Mouse (Mus musculus) brown adipose tissue, adult 24 weeks (tissue): ENCODE data around the gene Olfr164. TPM values are rescaled to one million over a fixed set of nuclear protein-coding genes. Genes with fewer than 3 reads are reported as not detected.

ENCODE experiments used
- H3K27ac ChIP-seq: fragments of 200-500 bp; replicated peaks from 2 replicates; pipeline ENCODE4 v1.5.1; 2012; ENCODE audit warnings: low read depth, mild to moderate bottlenecking, low read length
- H3K4me1 ChIP-seq: fragments of 200-500 bp; 2 replicates; pipeline ENCODE4 v1.6.1; 2012; ENCODE audit warnings: low read length, mixed read lengths; ENCODE audit not compliant: control insufficient read depth, insufficient read depth, insufficient read length
- H3K4me3 ChIP-seq: fragments of 200-500 bp; 2 replicates; pipeline ENCODE4 v1.5.1; 2012; ENCODE audit warnings: low read depth, mild to moderate bottlenecking, low read length, moderate library complexity; ENCODE audit not compliant: insufficient read depth
- polyA plus RNA-seq: library from polyadenylated mRNA; stranded (reverse); fragments of >200 nt; gene quantifications from 2 replicates; pipeline ENCODE4 v1.2.4, GENCODE M21; 2012; ENCODE audit not compliant: missing spikeins, insufficient read depth, insufficient read length

The Olfr164 gene
- not detected in 2 replicates for polyA plus RNA-seq

DNA sequence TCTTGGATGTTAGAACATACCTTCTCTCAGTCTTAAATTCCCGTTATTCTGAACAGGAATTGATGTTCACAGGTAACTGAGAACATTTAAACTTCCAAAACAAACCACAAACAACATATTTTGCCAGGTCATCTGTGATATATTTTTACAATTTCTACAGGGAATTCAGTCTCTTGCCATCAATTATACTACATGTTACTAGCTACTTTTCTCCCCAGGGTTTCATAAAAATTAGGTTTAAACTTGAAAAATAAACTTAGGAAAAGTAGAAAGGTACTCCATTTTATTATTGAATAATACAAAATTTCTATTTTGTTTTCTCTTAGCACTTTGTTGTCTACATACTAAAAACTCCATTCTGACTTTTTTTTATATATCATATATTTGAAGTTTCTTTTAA, at the start of gene Olfr164:
Gene Olfr164 (minus strand): TSS at position 101 of the 400 bp plus-strand sequence.
- no peaks in the 10 kb centered on the region for H3K4me1 ChIP-seq
- no peak within 1 kb of the TSS for H3K27ac ChIP-seq
- no peak within 1 kb of the TSS for H3K4me3 ChIP-seq

GRCm38 (mm10) chr16:19349111-19349510, 35.2 kb upstream of the Olfr164 start:
- no peaks in the 10 kb centered on the region for H3K4me1 ChIP-seq

GRCm38 (mm10) chr16:19263235-19263634, 50.6 kb downstream of the Olfr164 start:
- Histone ChIP-seq H3K4me1 (no peaks in the 10 kb centered on the region), H3K27ac (no peak overlapping the region)

More at GRCm38 (mm10) chr16:19349111-19349510, 35.2 kb upstream of the Olfr164 start:
- Histone ChIP-seq H3K4me3 (no peak overlapping the region), H3K27ac (no peak overlapping the region)

GRCm38 (mm10) chr16:19260780-19261179, 53.1 kb downstream of the Olfr164 start:
- Histone ChIP-seq H3K4me3 (no peak overlapping the region), H3K4me1 (no peaks in the 10 kb centered on the region), H3K27ac (no peak overlapping the region)

More at GRCm38 (mm10) chr16:19263235-19263634, 50.6 kb downstream of the Olfr164 start:
- H3K4me3 ChIP-seq: no peak overlapping the region

DNA sequence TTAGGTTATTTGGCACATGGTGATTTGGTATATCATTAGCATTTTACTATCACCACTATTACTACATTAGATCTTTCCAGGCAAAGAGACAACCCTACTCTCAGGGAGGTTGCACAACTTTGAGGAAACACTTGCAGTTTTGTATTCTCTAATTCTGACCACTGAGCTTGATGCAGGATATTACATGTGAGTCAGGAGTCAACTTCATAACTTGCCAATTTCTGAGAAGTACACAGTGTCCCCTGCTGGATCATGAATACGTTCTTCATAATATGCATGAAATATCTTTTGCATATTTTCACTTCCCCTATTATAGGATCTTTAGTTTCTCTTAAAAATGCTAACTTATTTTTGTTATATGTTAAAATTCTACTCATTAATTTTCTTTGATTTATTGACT, 68.0 kb downstream of the Olfr164 start:
- no peaks in the 10 kb centered on the region for H3K4me1 ChIP-seq

GRCm38 (mm10) chr16:19241539-19242025, 72.3 kb downstream of the Olfr164 start:
- H3K4me1 ChIP-seq: no peaks in the 10 kb centered on the region
- no peak overlapping the region for H3K27ac ChIP-seq
- H3K4me3 ChIP-seq: no peak overlapping the region

More for the DNA sequence above, 68.0 kb downstream of the Olfr164 start:
- no peak overlapping the region for H3K27ac ChIP-seq
- no peak overlapping the region for H3K4me3 ChIP-seq

DNA sequence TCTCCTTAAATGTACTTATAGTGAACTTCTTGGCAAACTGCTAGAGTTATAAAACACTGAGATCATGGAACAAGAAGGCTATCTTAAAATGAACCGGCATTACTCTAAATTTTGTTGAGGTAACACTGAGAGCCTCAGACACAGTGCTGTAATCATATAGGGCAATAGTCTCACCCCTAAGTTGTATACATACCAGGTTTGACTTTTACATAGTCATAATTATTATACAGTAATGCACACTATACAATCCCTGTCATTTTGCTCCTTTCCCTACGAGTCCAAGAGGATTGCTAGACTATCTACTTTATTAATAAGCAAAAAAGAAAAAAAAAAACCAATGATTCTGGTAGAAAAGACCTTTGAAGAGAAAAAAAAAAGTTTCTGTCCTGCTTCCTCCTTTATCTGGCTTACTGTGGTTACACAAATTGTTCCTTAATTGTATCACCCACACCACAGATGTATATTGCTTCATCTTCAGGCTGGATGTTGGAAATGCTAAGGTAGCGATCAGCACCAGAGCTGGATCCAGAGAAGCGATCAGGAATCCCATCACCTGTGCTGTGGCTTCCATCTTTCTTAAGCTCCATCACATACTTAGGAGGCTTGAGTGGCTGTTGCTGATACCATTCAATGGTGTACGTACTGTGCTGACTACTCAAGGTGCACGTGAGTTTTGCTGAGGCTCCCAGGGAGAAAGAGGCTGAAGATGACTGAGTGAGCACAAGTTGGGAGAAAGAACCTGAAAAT, 72.9 kb downstream of the Olfr164 start:
- no peak overlapping the region for H3K27ac ChIP-seq
- H3K4me3 ChIP-seq: no peak overlapping the region

DNA sequence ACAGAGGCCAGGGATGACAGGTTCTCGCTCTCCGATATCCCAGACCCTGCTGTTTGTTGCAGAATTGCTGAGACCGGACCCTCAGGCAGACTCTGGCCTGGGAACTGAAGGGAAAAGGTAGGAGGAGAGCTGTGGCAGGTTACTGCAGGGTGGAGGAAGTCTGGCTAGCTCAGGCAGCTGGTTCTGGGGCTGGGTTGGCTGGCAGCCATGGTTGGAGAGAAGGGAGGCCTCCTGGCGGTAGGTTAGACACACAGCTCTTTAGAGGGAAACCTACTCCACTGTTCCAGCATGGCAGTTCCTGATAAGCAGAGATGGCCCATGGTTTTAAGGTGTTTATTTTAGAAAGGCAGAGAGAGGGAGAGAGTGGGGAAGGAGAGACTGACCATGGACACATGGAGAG, 77.1 kb downstream of the Olfr164 start:
- H3K27ac ChIP-seq: no peak overlapping the region
- no peak overlapping the region for H3K4me3 ChIP-seq
- H3K4me1 ChIP-seq: no peaks in the 10 kb centered on the region

More for the DNA sequence above, 72.9 kb downstream of the Olfr164 start:
- no peaks in the 10 kb centered on the region for H3K4me1 ChIP-seq

Other genes with a start within 250 kb of the Olfr164 start
- not detected in 2 replicates for gene Olfr165, start 109.1 kb upstream of the Olfr164 start, polyA plus RNA-seq
- not detected in 2 replicates for gene Olfr166, start 169.6 kb upstream of the Olfr164 start, polyA plus RNA-seq
- not detected in 2 replicates for gene Olfr167, start 208.2 kb upstream of the Olfr164 start, polyA plus RNA-seq
- gene Olfr168, start 221.5 kb upstream of the Olfr164 start, polyA plus RNA-seq: not detected in 2 replicates